Mouse (Mus musculus) olfactory bulb, adult 2 months (tissue): ENCODE measurements around the gene Apaf1.

Source experiments
- CTCF ChIP-seq: fragments of 200-500 bp; IDR thresholded peaks from 2 replicates; pipeline ENCODE4 v1.5.1; 2012; ENCODE audit warnings: low read depth, mild to moderate bottlenecking, low read length, moderate library complexity; ENCODE audit not compliant: insufficient read depth
- POLR2A ChIP-seq: fragments of 200-500 bp; IDR thresholded peaks from 2 replicates; pipeline ENCODE4 v1.6.1; 2012; ENCODE audit warnings: mild to moderate bottlenecking, low read depth, low read length, moderate library complexity; ENCODE audit not compliant: insufficient read depth

- TF ChIP-seq CTCF (no peak), POLR2A (no peak)
Observed at GRCm38 (mm10) chr10:91123281-91123827, 40.8 kb upstream of the Apaf1 start.
